Mouse (Mus musculus): ENCODE data around the gene Tmem217.
A peak's percentile ranks its signal among the peaks of the same experiment; 100 is the strongest.
"Not testable (repeated sequence)": the region's sequence is repeated elsewhere in the genome, so short reads cannot be mapped to it uniquely, and the experiment has no call there.

Gene Tmem217

GRCm38 (mm10) chr17:29548994-29549393, 3.2 kb downstream of the Tmem217 start:
- no peak for DNase-seq (ENCODE audit: low spot score in 2 of 2)

- DNase-seq (ENCODE audit: low spot score in 2 of 2), result no peak
Observed at GRCm38 (mm10) chr17:29548494-29548893, 3.7 kb downstream of the Tmem217 start.

- no peak for DNase-seq (ENCODE audit: low spot score in 2 of 2)
Observed at GRCm38 (mm10) chr17:29545241-29545640, 6.9 kb downstream of the Tmem217 start.

- no peak for DNase-seq (ENCODE audit: low spot score in 2 of 2)
Observed at GRCm38 (mm10) chr17:29544064-29544463, 8.1 kb downstream of the Tmem217 start.

- DNase-seq (ENCODE audit: low spot score in 2 of 2), result no peak
Observed at GRCm38 (mm10) chr17:29542831-29543690, 9.1 kb downstream of the Tmem217 start.

- DNase-seq (ENCODE audit: low spot score in 2 of 2), result no peak
Observed at GRCm38 (mm10) chr17:29541419-29541818, 10.8 kb downstream of the Tmem217 start.

- DNase-seq (ENCODE audit: low spot score in 2 of 2), result no peak
Observed at GRCm38 (mm10) chr17:29540426-29540825, 11.8 kb downstream of the Tmem217 start.

GRCm38 (mm10) chr17:29533866-29534265, 18.3 kb downstream of the Tmem217 start:
- DNase-seq (ENCODE audit: low spot score in 2 of 2), result no peak

GRCm38 (mm10) chr17:29531757-29532384, 20.3 kb downstream of the Tmem217 start:
- no peak for DNase-seq (ENCODE audit: low spot score in 2 of 2)

GRCm38 (mm10) chr17:29531278-29531677, 20.9 kb downstream of the Tmem217 start:
- DNase-seq (ENCODE audit: low spot score in 2 of 2), result no peak

GRCm38 (mm10) chr17:29530508-29530907, 21.7 kb downstream of the Tmem217 start:
- no peak for DNase-seq (ENCODE audit: low spot score in 2 of 2)

- DNase-seq (ENCODE audit: low spot score in 2 of 2), result no peak
Observed at GRCm38 (mm10) chr17:29528568-29529187, 23.5 kb downstream of the Tmem217 start.

GRCm38 (mm10) chr17:29525613-29526012, 26.6 kb downstream of the Tmem217 start:
- no peak for DNase-seq (ENCODE audit: low spot score in 2 of 2)

GRCm38 (mm10) chr17:29519731-29520130, 32.5 kb downstream of the Tmem217 start:
- DNase-seq (ENCODE audit: low spot score in 2 of 2), result no peak

- not testable (repeated sequence) for DNase-seq (ENCODE audit: low spot score in 2 of 2)
Observed at GRCm38 (mm10) chr17:29518665-29519064, 33.5 kb downstream of the Tmem217 start.

GRCm38 (mm10) chr17:29514435-29514834, 37.8 kb downstream of the Tmem217 start:
- peak; percentile 79 to 82 for DNase-seq (ENCODE audit: low spot score in 2 of 2)

GRCm38 (mm10) chr17:29513044-29513730, 39.0 kb downstream of the Tmem217 start:
- no peak for DNase-seq (ENCODE audit: low spot score in 2 of 2)

- DNase-seq (ENCODE audit: low spot score in 2 of 2), result no peak
Observed at GRCm38 (mm10) chr17:29510691-29511090, 41.5 kb downstream of the Tmem217 start.

GRCm38 (mm10) chr17:29508927-29509608, 43.1 kb downstream of the Tmem217 start:
- no peak for DNase-seq (ENCODE audit: low spot score in 2 of 2)

- no peak for DNase-seq (ENCODE audit: low spot score in 2 of 2)
Observed at GRCm38 (mm10) chr17:29503700-29504099, 48.5 kb downstream of the Tmem217 start.
